Mouse (Mus musculus) gastrocnemius, postnatal 4 days (tissue): ENCODE data around the gene Clcf1. TPM values are rescaled to one million over a fixed set of nuclear protein-coding genes. Genes with fewer than 3 reads are reported as not detected.

Experiments used
- DNase-seq, 2 experiments: peaks; one replicate each; pipeline ENCODE4 v3.0.0; 2021 to 2022; ENCODE audit warnings: low spot score in 2 of 2, mixed read lengths in 2 of 2
- total RNA-seq, 2 experiments: library from RNA; stranded (reverse); gene quantifications; 2 replicates each; pipeline ENCODE4 v1.2.3; 2021

The Clcf1 gene
- total RNA-seq, 2 experiments from 2014 or later, result 1.6 to 2.7 TPM

- DNase-seq, result no peak
Measured at GRCm38 (mm10) chr19:4217140-4217539, 3.1 kb downstream of the Clcf1 start.

GRCm38 (mm10) chr19:4217855-4218254 is 3.8 kb downstream of the Clcf1 start:
- DNase-seq, result no peak

GRCm38 (mm10) chr19:4218293-4218692 is 4.3 kb downstream of the Clcf1 start:
- no peak for DNase-seq

GRCm38 (mm10) chr19:4218784-4219183 is 4.7 kb downstream of the Clcf1 start:
- DNase-seq, result no peak

- no peak for DNase-seq
Measured at GRCm38 (mm10) chr19:4219943-4220342, 5.9 kb downstream of the Clcf1 start.

GRCm38 (mm10) chr19:4220416-4220815 is 6.4 kb downstream of the Clcf1 start:
- no peak for DNase-seq

GRCm38 (mm10) chr19:4220957-4221743 is 7.1 kb downstream of the Clcf1 start:
- DNase-seq, result no peak

GRCm38 (mm10) chr19:4222165-4222564 is 8.1 kb downstream of the Clcf1 start:
- DNase-seq, result no peak

- DNase-seq, result no peak
Measured at GRCm38 (mm10) chr19:4226779-4227178, 12.7 kb downstream of the Clcf1 start.

- no peak for DNase-seq
Measured at GRCm38 (mm10) chr19:4227446-4227845, 13.4 kb downstream of the Clcf1 start.

GRCm38 (mm10) chr19:4227894-4228678 is 14.0 kb downstream of the Clcf1 start:
- peak; percentile 43 to 61 for DNase-seq

GRCm38 (mm10) chr19:4228891-4229290 is 14.9 kb downstream of the Clcf1 start:
- no peak for DNase-seq

GRCm38 (mm10) chr19:4229451-4230076 is 15.5 kb downstream of the Clcf1 start:
- no peak for DNase-seq

GRCm38 (mm10) chr19:4230415-4230814 is 16.4 kb downstream of the Clcf1 start:
- DNase-seq, result no peak

GRCm38 (mm10) chr19:4231253-4232185 is 17.5 kb downstream of the Clcf1 start, which contains the start of gene Pold4:
Gene Pold4 (plus strand): TSS chr19:4231899.
- peak; percentile 95 to 97 for DNase-seq

GRCm38 (mm10) chr19:4232186-4232572 is 18.1 kb downstream of the Clcf1 start:
- no peak for DNase-seq

GRCm38 (mm10) chr19:4232651-4233050 is 18.6 kb downstream of the Clcf1 start:
- no peak for DNase-seq

- no peak for DNase-seq
Measured at GRCm38 (mm10) chr19:4234548-4234947, 20.5 kb downstream of the Clcf1 start.

GRCm38 (mm10) chr19:4240247-4240668 is 26.2 kb downstream of the Clcf1 start:
- no peak for DNase-seq

- DNase-seq, result no peak
Measured at GRCm38 (mm10) chr19:4242416-4242815, 28.4 kb downstream of the Clcf1 start.

- no peak for DNase-seq
Measured at GRCm38 (mm10) chr19:4244775-4245174, 30.7 kb downstream of the Clcf1 start.
